Mouse (Mus musculus): ENCODE measurements around the gene Rgs4. TPM values are rescaled to one million over a fixed set of nuclear protein-coding genes. Genes with fewer than 3 reads are reported as not detected.

The Rgs4 gene
- polyA plus RNA-seq, 1 experiment from 2014 or later = 2.8 TPM

DNA sequence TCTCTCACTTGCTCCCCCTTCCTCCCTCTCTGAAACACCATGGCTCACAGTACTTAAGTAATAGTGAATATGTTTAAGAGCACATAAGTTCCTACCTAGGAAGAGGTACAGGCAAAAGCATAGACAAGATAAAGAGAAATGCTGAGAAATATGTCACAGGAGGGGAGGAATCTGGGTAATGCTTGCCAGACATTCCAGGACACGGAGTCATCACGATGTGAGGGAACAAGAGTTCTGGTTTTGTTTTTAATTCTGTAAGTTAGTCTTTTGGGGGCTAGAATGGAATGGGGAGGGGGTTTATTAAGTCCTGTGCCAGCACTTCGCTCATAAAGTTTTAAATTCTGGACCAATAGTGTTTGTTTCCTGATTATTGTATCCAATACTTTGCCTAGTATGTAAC, 52.1 kb downstream of the Rgs4 start:
- no peak for ATAC-seq (ENCODE audit: low FRiP score, low TSS enrichment)
- no peak overlapping the region for H3K9ac ChIP-seq (replicated peaks; ENCODE audit: low read length)
- H3K9me3 ChIP-seq (ENCODE audit: low read length) = no peaks in the 10 kb centered on the region
- no peak overlapping the region for H3K27ac ChIP-seq (ENCODE audit: low read length)
- 84% methylated on average over 3 of the region's 3 CpGs for WGBS
- no peak overlapping the region for H3K4me3 ChIP-seq (ENCODE audit: low read length)
- no peaks in the 10 kb centered on the region for H3K36me3 ChIP-seq (ENCODE audit: insufficient read depth, low read length)
- no peaks in the 10 kb centered on the region for H3K4me1 ChIP-seq (ENCODE audit: insufficient read depth, low read length)
- H3K27me3 ChIP-seq (ENCODE audit: insufficient read depth, low read length) = no peaks in the 10 kb centered on the region
- H3K4me2 ChIP-seq (replicated peaks; ENCODE audit: low read depth, low read length) = no peak overlapping the region

- 45% methylated on average over 3 of the region's 3 CpGs for WGBS
- Histone ChIP-seq H3K27ac (ENCODE audit: low read length) (no peak overlapping the region), H3K4me2 (replicated peaks; ENCODE audit: low read depth, low read length) (no peak overlapping the region), H3K4me1 (ENCODE audit: insufficient read depth, low read length) (no peaks in the 10 kb centered on the region), H3K9me3 (ENCODE audit: low read length) (no peaks in the 10 kb centered on the region), H3K36me3 (ENCODE audit: insufficient read depth, low read length) (no peaks in the 10 kb centered on the region), H3K4me3 (ENCODE audit: low read length) (no peak overlapping the region), H3K9ac (replicated peaks; ENCODE audit: low read length) (no peak overlapping the region), H3K27me3 (ENCODE audit: insufficient read depth, low read length) (no peaks in the 10 kb centered on the region)
- no peak for ATAC-seq (ENCODE audit: low FRiP score, low TSS enrichment)
Measured at GRCm38 (mm10) chr1:169693537-169693936, 53.9 kb downstream of the Rgs4 start.

- no peak for ATAC-seq (ENCODE audit: low FRiP score, low TSS enrichment)
- 77% methylated on average over 2 of the region's 2 CpGs for WGBS
Measured at GRCm38 (mm10) chr1:169693040-169693439, 54.4 kb downstream of the Rgs4 start.

More at GRCm38 (mm10) chr1:169693040-169693439, 54.4 kb downstream of the Rgs4 start:
- H3K4me3 ChIP-seq (ENCODE audit: low read length) = no peak overlapping the region
- H3K27ac ChIP-seq (ENCODE audit: low read length) = no peak overlapping the region
- no peaks in the 10 kb centered on the region for H3K9me3 ChIP-seq (ENCODE audit: low read length)
- no peak overlapping the region for H3K9ac ChIP-seq (replicated peaks; ENCODE audit: low read length)
- H3K36me3 ChIP-seq (ENCODE audit: insufficient read depth, low read length) = no peaks in the 10 kb centered on the region
- H3K27me3 ChIP-seq (ENCODE audit: insufficient read depth, low read length) = no peaks in the 10 kb centered on the region
- no peaks in the 10 kb centered on the region for H3K4me1 ChIP-seq (ENCODE audit: insufficient read depth, low read length)
- no peak overlapping the region for H3K4me2 ChIP-seq (replicated peaks; ENCODE audit: low read depth, low read length)

Other genes starting within 250 kb of the Rgs4 start
- 58.4 and 60.6 TPM in 2 replicates for gene Nuf2, start 216.2 kb downstream of the Rgs4 start, polyA plus RNA-seq (2015; fragmentation: Nextera tagmentation; extraction: Ambion mirVana)
- 25.7 and 27.0 TPM in 2 replicates for gene Rgs5, start 92.1 kb downstream of the Rgs4 start, polyA plus RNA-seq (2015; fragmentation: Nextera tagmentation; extraction: Ambion mirVana)
- not detected in 2 replicates for gene Ccdc190, start 181.0 kb upstream of the Rgs4 start, polyA plus RNA-seq (2015; fragmentation: Nextera tagmentation; extraction: Ambion mirVana)
- 11.6 and 13.9 TPM in 2 replicates for gene Hsd17b7, start 221.6 kb upstream of the Rgs4 start, polyA plus RNA-seq (2015; fragmentation: Nextera tagmentation; extraction: Ambion mirVana)